Mouse (Mus musculus): ENCODE results near the gene Ddo.

The Ddo gene

GRCm38 (mm10) chr10:40629656-40630311 lies at the start of gene Ddo:
TSS of gene Ddo (plus strand) at chr10:40630011.
- peak in 1 of 2 experiments; percentile 54 for DNase-seq (ENCODE audit: low spot score in 2 of 2)

GRCm38 (mm10) chr10:40583584-40584255 lies 46.1 kb upstream of the Ddo start:
- DNase-seq (ENCODE audit: low spot score in 2 of 2): no peak

- peak in 1 of 2 experiments; percentile 48 for DNase-seq (ENCODE audit: low spot score in 2 of 2)
These were observed 37.6 kb upstream of the Ddo start for GRCm38 (mm10) chr10:40592186-40592585.

GRCm38 (mm10) chr10:40597177-40597576 lies 32.6 kb upstream of the Ddo start:
- DNase-seq (ENCODE audit: low spot score in 2 of 2): peak in 1 of 2 experiments; percentile 42

- peak in 1 of 2 experiments; percentile 36 for DNase-seq (ENCODE audit: low spot score in 2 of 2)
These were observed 25.0 kb upstream of the Ddo start for GRCm38 (mm10) chr10:40604706-40605394.

- DNase-seq (ENCODE audit: low spot score in 2 of 2): no peak
These were observed 11.8 kb upstream of the Ddo start for GRCm38 (mm10) chr10:40617973-40618372.

GRCm38 (mm10) chr10:40619760-40620159 lies 10.1 kb upstream of the Ddo start:
- DNase-seq (ENCODE audit: low spot score in 2 of 2): no peak

- DNase-seq (ENCODE audit: low spot score in 2 of 2): no peak
These were observed 671 bp upstream of the Ddo start for GRCm38 (mm10) chr10:40629140-40629539.

- no peak for DNase-seq (ENCODE audit: low spot score in 2 of 2)
These were observed 646 bp downstream of the Ddo start for GRCm38 (mm10) chr10:40630457-40630856.

- no peak for DNase-seq (ENCODE audit: low spot score in 2 of 2)
These were observed 1.1 kb downstream of the Ddo start for GRCm38 (mm10) chr10:40630961-40631360.

GRCm38 (mm10) chr10:40632087-40632486 lies 2.3 kb downstream of the Ddo start:
- no peak for DNase-seq (ENCODE audit: low spot score in 2 of 2)

- no peak for DNase-seq (ENCODE audit: low spot score in 2 of 2)
These were observed 7.5 kb downstream of the Ddo start for GRCm38 (mm10) chr10:40637331-40637730.

GRCm38 (mm10) chr10:40638276-40638675 lies 8.5 kb downstream of the Ddo start:
- DNase-seq (ENCODE audit: low spot score in 2 of 2): peak; percentile 75 to 90

- DNase-seq (ENCODE audit: low spot score in 2 of 2): peak in 1 of 2 experiments; percentile 65
These were observed 9.3 kb downstream of the Ddo start for GRCm38 (mm10) chr10:40638823-40639819.

GRCm38 (mm10) chr10:40640406-40640805 lies 10.6 kb downstream of the Ddo start:
- no peak for DNase-seq (ENCODE audit: low spot score in 2 of 2)

GRCm38 (mm10) chr10:40641901-40642300 lies 12.1 kb downstream of the Ddo start:
- no peak for DNase-seq (ENCODE audit: low spot score in 2 of 2)

GRCm38 (mm10) chr10:40643126-40643525 lies 13.3 kb downstream of the Ddo start:
- no peak for DNase-seq (ENCODE audit: low spot score in 2 of 2)

GRCm38 (mm10) chr10:40644456-40644855 lies 14.6 kb downstream of the Ddo start:
- DNase-seq (ENCODE audit: low spot score in 2 of 2): no peak

- DNase-seq (ENCODE audit: low spot score in 2 of 2): no peak
These were observed 15.5 kb downstream of the Ddo start for GRCm38 (mm10) chr10:40645346-40645745.

GRCm38 (mm10) chr10:40648776-40649175 lies 19.0 kb downstream of the Ddo start:
- DNase-seq (ENCODE audit: low spot score in 2 of 2): no peak

- DNase-seq (ENCODE audit: low spot score in 2 of 2): no peak
These were observed 19.8 kb downstream of the Ddo start for GRCm38 (mm10) chr10:40649634-40650033.

Data from left cerebral cortex, adult 9 months (tissue).